Mouse (Mus musculus) ES-Bruce4 (cell line): ENCODE results near the gene Cfp. TPM values are rescaled to one million over a fixed set of nuclear protein-coding genes. Genes with fewer than 3 reads are reported as not detected.

Source experiments
- H3K27ac ChIP-seq: 2 replicates; pipeline ENCODE4 v1.5.1; 2012; ENCODE audit warnings: low read length, inconsistent platforms; ENCODE audit not compliant: insufficient read depth
- H3K27me3 ChIP-seq: 2 replicates; pipeline ENCODE4 v1.6.1; 2012; ENCODE audit warnings: mild to moderate bottlenecking, low read length, inconsistent platforms; ENCODE audit not compliant: control insufficient read depth, poor library complexity, insufficient read depth, severe bottlenecking
- H3K36me3 ChIP-seq: 2 replicates; pipeline ENCODE4 v1.6.1; 2012; ENCODE audit warnings: inconsistent platforms, mild to moderate bottlenecking, low read length, moderate library complexity; ENCODE audit not compliant: control insufficient read depth, poor library complexity, insufficient read depth, severe bottlenecking
- H3K4me1 ChIP-seq: one replicate; pipeline ENCODE4 v1.8.1; 2011; ENCODE audit warnings: low read length; ENCODE audit not compliant: control insufficient read depth, insufficient read depth
- H3K4me3 ChIP-seq: 2 replicates; pipeline ENCODE4 v1.5.1; 2011; ENCODE audit warnings: low read depth, mild to moderate bottlenecking, low read length
- H3K9ac ChIP-seq: 2 replicates; pipeline ENCODE4 v1.6.1; 2012; ENCODE audit warnings: low read depth, mild to moderate bottlenecking, inconsistent platforms; ENCODE audit not compliant: poor library complexity, severe bottlenecking
- H3K9me3 ChIP-seq: replicated peaks from 2 replicates; pipeline ENCODE4 v1.6.1; 2012; ENCODE audit warnings: mild to moderate bottlenecking, low read length, inconsistent platforms; ENCODE audit not compliant: control insufficient read depth, poor library complexity, insufficient read depth, severe bottlenecking
- CTCF ChIP-seq: IDR thresholded peaks from one replicate; pipeline ENCODE4 v1.8.1; 2011; ENCODE audit warnings: low read depth, low read length
- EP300 ChIP-seq: IDR thresholded peaks from 2 replicates; pipeline ENCODE4 v1.6.1; 2011; ENCODE audit warnings: low read depth, low read length; ENCODE audit not compliant: insufficient read depth
- POLR2A ChIP-seq: IDR thresholded peaks from one replicate; pipeline ENCODE4 v1.8.1; 2011; ENCODE audit warnings: low read length; ENCODE audit not compliant: insufficient read depth
- polyA plus RNA-seq: library from polyadenylated mRNA; stranded (reverse); fragments of >200 nt; gene quantifications from 2 replicates; pipeline ENCODE4 v1.2.4, GENCODE M21; 2011; ENCODE audit warnings: low read depth; ENCODE audit not compliant: missing spikeins, insufficient read depth, insufficient read length

The Cfp gene
- 3.5 and 5.2 TPM in 2 replicates for polyA plus RNA-seq

- Histone ChIP-seq H3K27me3 (no peaks in the 10 kb centered on the region), H3K4me1 (peaks cover 6% of the 10 kb centered on the region), H3K36me3 (peaks cover 5% of the 10 kb centered on the region), H3K9ac (no peak within 1 kb of the TSS), H3K9me3 (no peaks in the 10 kb centered on the region), H3K4me3 (no peak within 1 kb of the TSS), H3K27ac (no peak within 1 kb of the TSS; the same call in 1 of the 2 replicates)
- no peak for TF ChIP-seq POLR2A
- no peak for TF ChIP-seq CTCF
- no peak for TF ChIP-seq EP300
These were observed at the start of gene Cfp for GRCm38 (mm10) chrX:20931364-20931763. Gene Cfp, minus strand, starts transcription at chrX:20931555.

GRCm38 (mm10) chrX:20980901-20981300 lies 49.5 kb upstream of the Cfp start:
- no peak for TF ChIP-seq POLR2A
- no peak for TF ChIP-seq EP300
- no peak for TF ChIP-seq CTCF
- H3K36me3 ChIP-seq: no peaks in the 10 kb centered on the region
- H3K9ac ChIP-seq: no peak overlapping the region
- H3K27ac ChIP-seq: no peak overlapping the region
- H3K27me3 ChIP-seq: no peaks in the 10 kb centered on the region
- H3K4me1 ChIP-seq: no peaks in the 10 kb centered on the region
- no peaks in the 10 kb centered on the region for H3K9me3 ChIP-seq
- H3K4me3 ChIP-seq: no peak overlapping the region

- no peaks in the 10 kb centered on the region for H3K9me3 ChIP-seq
- peaks cover 8% of the 10 kb centered on the region for H3K36me3 ChIP-seq
- H3K27ac ChIP-seq: peak within 1 kb of the TSS; percentile 73
- TF ChIP-seq CTCF (no peak), POLR2A (peak; percentile 36)
- no peaks in the 10 kb centered on the region for H3K4me1 ChIP-seq
- H3K9ac ChIP-seq: peak within 1 kb of the TSS; percentile 80
- H3K27me3 ChIP-seq: no peaks in the 10 kb centered on the region
- peak within 1 kb of the TSS; percentile 97 for H3K4me3 ChIP-seq
These were observed 30.4 kb upstream of the Cfp start, which contains the start of gene Uxt for GRCm38 (mm10) chrX:20961477-20962378. Gene Uxt, minus strand, starts transcription at chrX:20962017.

- Histone ChIP-seq H3K27me3 (no peaks in the 10 kb centered on the region), H3K4me1 (no peaks in the 10 kb centered on the region), H3K36me3 (no peaks in the 10 kb centered on the region), H3K4me3 (peak within 1 kb of the TSS; percentile 79), H3K27ac (peak within 1 kb of the TSS; percentile 13; the same call in 1 of the 2 replicates), H3K9me3 (no peaks in the 10 kb centered on the region), H3K9ac (peak within 1 kb of the TSS; percentile 85)
- no peak for TF ChIP-seq POLR2A
- TF ChIP-seq EP300: no peak
- TF ChIP-seq CTCF: no peak
These were observed 19.0 kb upstream of the Cfp start, which contains the start of gene Elk1 for GRCm38 (mm10) chrX:20950191-20950880. Gene Elk1, minus strand, starts transcription at chrX:20950608.

- 0 out of 2 replicates have a peak, but pooled peaks cover 3% of the 10 kb centered on the region for H3K36me3 ChIP-seq
- no peak for TF ChIP-seq EP300
- peak; percentile 31 for TF ChIP-seq CTCF
These were observed 14.7 kb upstream of the Cfp start for GRCm38 (mm10) chrX:20946055-20946454.

GRCm38 (mm10) chrX:20931963-20932362 lies 608 bp upstream of the Cfp start:
- H3K4me1 ChIP-seq: peaks cover 6% of the 10 kb centered on the region
- no peaks in the 10 kb centered on the region for H3K27me3 ChIP-seq
- TF ChIP-seq CTCF (no peak), EP300 (no peak), POLR2A (no peak)
- H3K9me3 ChIP-seq: no peaks in the 10 kb centered on the region
- peaks cover 5% of the 10 kb centered on the region for H3K36me3 ChIP-seq
- no peak overlapping the region for H3K27ac ChIP-seq
- H3K4me3 ChIP-seq: no peak overlapping the region
- H3K9ac ChIP-seq: no peak overlapping the region

More at GRCm38 (mm10) chrX:20946055-20946454, 14.7 kb upstream of the Cfp start:
- H3K4me3 ChIP-seq: no peak overlapping the region
- no peak overlapping the region for H3K27ac ChIP-seq
- H3K9ac ChIP-seq: no peak overlapping the region
- H3K4me1 ChIP-seq: no peaks in the 10 kb centered on the region
- no peaks in the 10 kb centered on the region for H3K27me3 ChIP-seq
- H3K9me3 ChIP-seq: no peaks in the 10 kb centered on the region
